Mouse (Mus musculus) right cerebral cortex, adult 2 months (tissue): Measurements from ENCODE around the gene Fbxw8.

Experiments used
- DNase-seq, 2 experiments: peaks; one replicate each; pipeline ENCODE4 v3.0.0; 2021 to 2022; ENCODE audit warnings: low spot score in 2 of 2

The Fbxw8 gene

DNA sequence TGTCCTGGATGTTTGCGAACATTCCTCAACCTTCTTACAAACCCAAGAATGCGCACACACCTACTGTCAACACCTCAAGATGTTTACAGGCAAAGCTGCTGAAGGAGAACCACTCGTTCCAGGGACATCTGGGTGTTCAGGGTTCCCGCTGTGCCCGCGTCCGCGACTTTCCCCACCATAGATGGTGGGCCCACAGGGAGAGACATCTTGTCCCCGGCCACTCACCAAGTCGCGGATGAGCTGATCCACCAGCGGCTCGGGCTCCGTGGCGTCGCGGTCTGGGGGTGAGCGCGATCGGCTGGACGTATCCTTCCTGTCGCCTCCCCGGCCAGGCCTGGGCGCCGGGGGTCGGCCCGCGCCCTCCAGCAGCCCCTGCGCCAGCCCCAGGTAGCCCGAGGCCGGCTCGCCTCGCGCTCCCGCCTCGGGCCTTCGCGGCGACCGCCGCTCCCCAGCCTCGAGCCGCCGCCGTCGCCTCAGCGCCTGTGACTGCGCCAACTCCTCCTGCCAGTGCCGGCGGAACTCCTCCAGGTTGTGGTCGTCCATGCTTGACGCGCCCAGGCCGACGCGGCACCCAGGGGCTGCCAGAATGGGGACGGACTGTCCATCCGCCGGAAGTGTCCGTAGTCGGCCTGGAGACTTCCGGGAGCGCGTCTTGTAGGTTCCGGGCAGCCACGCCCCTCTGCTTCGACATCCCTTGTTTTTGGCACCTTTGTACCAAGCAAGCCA, at the start of gene Fbxw8:
Gene Fbxw8 (minus strand): TSS at position 626 of the 726 bp plus-strand sequence.
- DNase-seq, result peak; percentile 85 to 88

DNA sequence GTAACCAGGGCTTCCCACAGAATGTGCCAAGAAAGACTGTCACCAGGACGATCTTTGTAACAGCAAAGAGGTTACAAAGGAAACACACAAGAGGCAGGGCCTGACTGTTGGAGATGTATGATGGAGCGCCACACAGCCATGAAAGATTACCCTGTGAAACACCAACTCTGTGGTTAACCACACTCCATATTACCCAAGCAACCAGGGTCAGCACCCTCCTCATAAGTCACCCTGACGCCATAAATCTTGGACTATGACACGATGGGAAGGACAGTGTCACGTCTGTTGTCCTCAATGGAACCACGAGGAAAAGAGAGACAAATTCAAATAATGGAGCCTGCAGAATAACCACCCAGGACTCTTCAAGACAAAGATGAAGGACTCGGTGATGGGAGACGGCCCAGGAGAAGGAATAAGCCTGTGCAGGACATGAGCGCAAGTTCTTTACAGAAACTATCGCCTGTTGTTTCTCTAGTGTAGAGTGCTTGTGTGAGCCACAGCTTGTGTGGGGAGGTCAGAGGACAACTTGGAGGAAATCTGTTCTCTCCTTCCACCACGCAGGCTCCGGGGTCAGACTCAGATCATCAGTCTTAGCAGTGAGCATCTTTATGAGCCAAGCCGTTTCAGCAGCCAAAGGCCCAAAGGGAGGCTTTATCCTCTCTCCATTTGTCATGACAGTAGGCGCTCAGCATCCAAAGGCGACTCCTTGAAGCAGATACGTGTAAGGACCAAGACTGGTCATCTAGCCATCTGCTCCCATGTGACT, 49.6 kb upstream of the Fbxw8 start:
- DNase-seq, result no peak

DNA sequence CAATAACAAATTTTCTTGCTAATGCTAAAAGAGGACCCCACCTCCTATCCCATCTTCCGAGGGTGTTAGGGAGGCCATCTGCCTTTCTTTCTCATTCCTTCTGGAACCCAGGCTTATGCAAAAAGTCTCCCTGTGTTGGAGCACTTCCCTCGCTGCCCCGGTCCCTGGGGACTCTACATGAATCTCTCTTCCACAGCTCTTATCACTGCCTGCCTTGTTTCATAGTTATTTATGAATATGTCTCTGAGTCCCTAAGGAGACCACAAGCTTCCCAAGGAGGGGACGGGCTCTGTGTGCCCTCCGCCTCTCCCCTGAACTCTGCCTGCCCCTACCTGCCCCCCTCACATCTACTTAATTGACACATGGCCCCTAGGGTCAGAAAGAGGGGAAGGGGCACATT, 44.4 kb upstream of the Fbxw8 start:
- no peak for DNase-seq

DNA sequence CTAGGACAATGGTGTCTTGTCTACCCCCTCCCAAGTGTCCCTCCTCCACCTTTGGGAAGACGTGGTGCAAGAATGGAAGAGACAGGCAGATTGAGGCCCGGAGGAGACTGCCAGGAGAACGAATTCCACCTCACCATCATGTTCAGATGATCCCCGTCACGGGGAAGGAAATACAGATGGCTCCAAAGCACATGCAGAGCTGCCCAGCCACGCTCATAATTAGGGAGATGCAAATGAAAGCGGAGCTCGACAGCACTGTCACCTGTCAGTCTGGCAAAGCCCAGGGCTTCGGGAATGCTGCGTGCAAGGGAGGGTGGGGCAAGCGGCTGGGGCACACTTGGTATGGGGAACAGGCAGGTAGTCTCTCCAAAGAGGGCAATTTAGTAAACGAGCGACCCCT, 42.2 kb upstream of the Fbxw8 start:
- DNase-seq, result no peak

DNA sequence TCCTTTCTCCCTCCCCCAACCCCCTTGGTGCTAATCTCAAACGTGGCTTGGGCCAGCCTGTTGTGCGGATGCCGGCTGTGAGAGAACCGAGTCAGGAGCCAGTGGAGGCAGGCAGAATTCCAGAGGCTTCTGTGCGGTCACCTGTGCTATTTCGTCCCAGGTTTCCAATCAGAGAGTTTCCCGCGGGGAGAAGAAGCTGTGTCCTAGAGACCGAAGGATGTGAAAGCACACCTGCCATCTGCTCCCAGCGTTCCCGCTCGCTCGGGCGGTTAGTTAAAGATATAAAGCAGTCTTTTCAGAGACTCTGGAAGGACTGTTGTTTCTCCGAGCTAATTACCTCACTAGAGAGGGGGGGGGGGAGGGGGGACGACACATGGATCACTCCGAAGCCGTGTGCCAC, 37.0 kb upstream of the Fbxw8 start:
- DNase-seq, result peak in 1 of 2 experiments; percentile 50

DNA sequence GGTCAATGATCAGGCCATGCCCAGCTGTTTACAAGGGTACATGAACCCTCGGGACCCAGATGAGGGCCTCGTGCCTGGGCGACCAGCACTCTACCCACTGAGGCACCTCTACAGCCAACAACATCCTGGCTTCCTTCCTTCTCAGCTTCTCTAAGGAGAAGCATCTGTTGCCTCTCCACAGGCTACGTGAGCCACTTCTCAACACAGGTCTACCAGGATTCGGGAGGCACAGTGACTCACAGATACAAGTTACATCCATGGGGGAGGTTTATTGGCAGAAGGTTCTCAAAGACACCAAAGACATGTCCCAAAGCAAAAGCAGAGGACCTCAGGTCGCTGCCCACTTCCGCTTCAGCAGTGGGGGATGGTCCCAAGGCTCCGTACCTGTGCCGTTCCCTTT, 35.2 kb upstream of the Fbxw8 start:
- no peak for DNase-seq

DNA sequence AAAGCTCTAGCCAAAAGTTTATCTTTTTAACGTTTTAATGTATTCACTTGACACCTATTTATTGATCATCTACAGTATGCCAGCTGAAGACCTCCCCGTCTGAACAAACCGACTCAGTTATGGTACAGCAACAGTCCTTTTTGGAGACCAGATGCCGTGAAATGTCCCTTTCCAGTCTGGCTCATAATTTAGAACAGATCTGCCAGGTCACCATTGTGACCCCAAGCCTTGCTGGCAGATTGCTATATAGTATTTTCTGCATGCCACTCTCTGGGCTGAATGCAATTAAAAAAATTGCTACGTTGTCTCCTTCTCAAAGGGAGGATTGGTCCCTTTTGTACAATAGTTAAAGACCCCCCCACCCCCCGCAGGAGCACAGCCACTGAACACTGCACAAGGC, 33.1 kb upstream of the Fbxw8 start:
- DNase-seq, result no peak

DNA sequence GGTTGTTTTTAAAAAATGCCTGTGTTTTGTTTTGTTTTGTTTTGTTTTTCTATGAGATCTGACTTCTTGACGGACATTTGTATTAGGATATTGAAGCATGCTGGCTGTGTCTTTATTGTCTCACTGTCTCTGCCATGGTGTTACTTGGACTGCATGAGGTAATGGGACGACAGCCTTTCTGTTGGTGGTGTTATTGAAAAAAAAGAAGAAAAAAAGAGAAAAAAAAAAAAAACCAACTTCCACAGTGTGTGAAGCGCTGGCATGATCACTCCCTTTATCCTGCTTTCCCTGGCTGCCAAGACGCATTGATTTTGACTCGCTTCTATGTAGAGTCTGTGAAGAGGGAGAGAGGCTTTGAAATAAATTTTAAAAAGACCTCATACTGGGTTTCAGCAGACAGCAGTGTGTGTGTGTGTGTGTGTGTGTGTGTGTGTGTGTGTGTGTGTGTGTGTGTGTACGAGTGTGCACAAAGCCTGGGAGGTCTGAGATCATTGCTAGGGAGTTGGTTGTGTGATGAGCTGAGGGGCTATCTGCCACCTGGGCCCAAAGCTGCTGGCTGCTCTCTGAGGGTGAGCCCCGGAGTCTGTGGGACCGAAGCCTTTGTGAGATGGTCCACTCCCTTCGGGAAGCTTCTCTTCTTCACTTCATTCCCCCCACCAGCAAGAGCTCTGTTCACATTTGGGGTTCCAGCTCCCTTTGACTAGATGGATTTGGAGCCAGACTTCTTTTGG, 31.8 kb upstream of the Fbxw8 start:
- DNase-seq, result no peak

DNA sequence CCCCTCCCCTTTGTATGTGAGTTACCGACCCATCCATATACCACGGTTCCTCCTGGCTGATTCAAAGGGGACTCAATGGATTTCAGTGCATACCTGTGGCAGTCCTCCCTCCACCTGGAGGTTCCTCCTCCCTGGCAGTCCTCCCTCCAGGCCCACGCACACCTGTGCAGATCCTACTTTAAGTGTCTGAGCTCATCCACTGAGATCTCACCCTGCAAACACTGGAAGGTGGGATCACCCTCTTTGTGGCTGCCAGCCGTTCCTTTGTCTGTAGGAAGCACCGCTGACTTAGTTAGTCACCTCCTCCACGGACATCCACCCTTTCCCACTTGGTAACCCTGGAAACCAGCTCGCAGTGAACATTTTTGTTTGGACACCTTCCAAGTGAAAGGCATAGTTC, 22.4 kb upstream of the Fbxw8 start:
- DNase-seq, result peak; percentile 42 to 49

DNA sequence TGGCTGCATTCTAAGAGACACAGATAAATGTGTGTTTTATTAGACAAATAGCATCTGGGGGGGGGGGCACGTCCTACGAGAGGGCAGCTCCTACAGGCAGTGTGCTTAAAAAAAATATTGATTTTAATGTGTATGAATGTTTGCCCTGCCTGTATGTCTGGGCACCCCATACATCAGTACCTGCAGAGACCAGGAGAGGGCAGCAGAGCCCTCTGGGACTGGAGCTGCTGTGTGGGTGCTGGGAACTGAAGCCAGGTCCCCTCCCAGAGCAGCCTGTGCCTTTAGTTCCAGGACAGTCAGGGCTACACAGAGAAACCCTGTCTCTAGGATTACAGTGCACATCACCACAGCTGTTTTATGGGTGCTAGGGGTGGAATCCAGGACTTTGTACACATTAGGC, 19.9 kb upstream of the Fbxw8 start:
- DNase-seq, result no peak

DNA sequence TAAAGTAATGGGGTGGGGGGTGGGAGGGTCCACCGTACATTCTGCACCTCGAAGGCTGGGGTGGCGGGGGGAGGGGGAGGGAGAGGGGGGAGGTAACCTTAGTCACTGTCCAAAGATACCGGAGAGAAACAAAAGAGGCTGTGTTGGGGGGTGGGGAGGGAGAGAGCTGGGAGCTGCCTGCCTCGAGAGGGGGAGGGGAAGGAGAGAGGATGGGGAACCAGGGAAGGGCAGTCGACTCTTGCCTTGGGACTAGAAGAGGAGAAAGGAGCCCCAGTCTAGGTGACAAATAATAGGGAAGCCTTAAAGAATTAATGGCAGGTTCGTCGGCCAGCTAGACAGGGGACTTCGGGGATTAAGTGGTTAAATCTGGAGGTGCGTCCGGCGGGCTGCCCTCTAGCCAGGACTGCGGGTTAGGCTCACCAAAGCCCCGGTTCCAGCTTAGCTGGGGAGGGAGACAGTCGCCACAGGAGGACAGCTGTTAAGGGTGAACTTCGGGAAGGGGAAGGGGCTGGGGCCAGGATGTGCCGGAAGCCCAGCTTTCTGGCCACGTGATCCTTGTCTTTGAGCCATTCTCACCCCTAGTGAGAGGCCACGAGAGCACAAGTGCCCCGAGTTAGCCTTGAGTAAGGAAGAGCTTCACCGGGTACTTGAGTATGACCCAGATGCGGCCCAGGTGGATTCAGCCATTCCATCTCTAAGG, 19.2 kb upstream of the Fbxw8 start:
- DNase-seq, result no peak

DNA sequence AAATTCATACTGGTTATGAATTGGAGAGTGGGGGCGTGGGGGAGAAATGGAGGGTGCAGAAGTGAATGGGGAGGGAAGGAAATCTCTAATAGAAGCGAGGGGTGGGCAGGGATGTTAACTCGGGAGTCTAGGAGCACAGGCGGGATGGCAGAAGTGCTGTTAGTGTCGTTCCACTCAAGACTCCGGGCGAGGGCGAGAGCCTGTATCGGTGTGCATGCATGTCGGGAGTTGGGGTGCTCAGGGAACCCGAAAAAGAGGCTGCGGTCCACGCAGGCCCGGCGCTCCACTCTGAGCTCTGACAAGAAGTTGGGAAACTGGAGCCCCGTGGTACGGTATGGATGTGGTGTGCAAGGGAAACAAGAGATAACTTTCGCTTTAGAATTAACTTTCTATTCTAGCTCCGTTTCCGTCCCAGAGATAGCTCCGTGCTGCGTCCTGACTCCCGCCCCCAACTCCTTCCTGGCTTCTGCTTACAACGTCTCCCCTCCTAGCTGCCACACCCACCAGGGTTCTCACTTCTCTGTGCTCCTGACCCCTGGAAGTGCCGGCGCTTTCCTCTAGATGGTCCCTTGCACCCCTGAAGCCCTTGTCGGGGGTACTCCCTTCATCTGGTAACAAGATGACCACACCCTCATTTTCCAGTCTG, 16.9 kb upstream of the Fbxw8 start:
- no peak for DNase-seq

DNA sequence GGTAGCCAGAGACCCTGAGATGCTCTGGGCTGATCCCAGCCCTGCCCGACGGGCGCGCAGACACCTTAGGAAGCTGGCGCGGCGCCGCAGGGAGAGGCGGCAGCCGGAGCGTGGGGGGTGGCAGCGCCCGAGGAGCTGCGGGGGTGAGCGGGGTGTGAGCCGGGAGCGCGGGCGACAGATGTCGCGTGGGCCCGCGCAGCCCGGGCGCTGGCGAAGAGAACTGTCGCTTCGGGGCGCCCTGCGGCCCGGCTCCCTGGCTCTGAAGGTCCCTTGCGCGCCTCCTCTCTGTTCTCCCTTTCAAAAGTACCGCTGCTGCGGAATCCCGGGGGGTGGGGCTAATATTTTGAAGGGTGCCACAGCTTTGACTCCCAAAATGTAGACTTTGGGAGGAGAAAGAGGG, 16.4 kb upstream of the Fbxw8 start:
- peak; percentile 52 to 59 for DNase-seq

DNA sequence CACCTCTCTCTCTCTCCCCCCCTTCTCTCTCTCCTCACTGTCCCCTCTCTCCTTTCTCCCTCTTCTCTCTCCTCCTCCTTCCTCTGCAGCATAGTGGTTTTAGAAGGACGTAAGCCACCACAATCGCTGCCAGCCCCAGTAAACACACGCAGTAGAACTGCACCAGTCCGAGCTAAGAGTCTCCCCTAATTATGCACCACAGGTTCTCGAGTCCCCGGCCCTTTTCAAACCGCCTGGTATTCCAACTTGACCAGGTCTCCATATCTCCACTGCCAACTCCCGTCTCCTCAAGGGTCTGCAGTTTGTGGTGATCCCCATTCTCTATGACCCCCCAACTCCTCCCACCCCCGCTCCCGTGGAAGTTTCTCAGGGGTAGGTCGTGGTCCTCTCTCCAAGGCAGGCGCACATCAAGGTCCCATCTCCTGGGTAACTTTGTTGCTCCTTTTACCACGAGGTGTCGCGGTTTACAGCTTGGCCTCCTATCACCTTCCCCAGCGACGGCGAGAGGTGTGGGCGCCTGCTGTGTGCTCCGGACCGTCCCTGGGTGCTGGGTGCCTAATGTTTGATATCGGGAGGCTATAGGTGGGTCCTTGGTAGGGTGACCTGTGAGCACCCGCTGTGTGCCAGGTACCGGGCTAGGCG, 15.7 kb upstream of the Fbxw8 start:
- DNase-seq, result peak in 1 of 2 experiments; percentile 44

DNA sequence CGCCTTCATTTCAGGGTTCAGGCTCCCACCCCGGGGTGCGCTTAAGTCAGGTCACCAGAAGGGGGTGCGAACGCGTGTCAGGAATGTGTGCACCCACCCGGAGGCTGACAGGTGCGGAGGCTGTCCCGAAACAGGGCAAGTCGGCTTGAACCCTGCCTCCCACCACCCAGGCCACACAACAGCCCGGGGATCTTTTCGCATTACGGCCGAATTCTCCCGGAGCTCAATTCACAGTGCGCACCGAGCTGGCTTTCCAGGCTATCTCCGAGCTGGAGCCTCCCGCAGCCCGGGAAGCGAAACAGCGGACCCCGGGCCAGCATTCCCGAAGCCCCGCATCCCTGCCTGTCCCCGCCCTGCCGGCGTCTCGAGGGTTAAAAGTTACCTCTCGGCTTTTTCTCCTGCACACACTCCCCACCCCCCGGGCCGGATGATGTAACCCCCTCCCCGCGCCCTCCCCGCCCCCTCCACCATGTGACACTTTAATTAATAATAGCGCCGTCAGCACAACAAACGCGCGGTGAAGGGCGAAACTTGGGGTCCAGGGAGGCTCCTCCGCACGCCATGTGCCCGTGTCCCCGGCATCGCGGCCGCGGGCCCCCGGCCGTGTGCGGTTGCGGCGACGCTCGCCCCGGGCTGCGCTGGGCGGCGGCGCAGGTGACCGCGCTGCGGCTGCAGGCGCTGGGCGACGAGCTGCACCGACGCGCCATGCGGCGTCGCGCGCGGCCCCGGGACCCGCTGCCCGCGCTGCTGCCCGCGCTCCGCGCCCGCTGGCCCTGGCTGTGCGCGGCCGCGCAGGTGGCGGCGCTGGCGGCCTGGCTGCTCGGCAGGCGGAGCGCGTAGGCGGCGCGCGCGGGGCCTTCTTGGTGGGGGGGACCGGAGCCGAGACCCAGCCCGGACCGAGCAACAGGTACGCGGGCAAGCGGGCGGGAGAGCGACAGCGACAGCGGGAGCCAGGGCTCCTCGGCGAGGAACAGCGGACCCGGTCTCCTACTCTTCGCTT, 14.3 kb upstream of the Fbxw8 start:
- DNase-seq, result no peak

DNA sequence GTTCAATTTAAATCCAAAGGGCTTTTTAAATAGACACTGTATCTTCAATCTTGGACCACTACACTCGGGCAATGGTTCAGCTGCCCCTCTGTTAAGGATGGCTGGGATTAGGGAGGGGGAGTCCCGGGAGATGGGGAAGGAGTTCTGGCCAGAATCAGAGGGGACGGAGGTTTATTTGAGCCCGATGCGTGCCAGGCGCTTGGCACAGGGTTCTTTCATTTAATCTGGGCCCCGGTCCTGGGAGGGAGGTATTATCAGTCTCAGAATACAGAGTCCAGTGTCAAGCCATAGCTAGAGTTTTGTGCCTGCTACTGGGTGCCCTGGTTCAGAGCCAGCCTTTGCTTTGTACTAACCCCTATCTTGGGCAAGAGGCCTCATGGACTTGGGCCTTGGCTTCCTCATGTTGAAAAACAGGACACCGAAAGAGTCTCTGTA, 12.3 kb upstream of the Fbxw8 start:
- DNase-seq, result no peak

DNA sequence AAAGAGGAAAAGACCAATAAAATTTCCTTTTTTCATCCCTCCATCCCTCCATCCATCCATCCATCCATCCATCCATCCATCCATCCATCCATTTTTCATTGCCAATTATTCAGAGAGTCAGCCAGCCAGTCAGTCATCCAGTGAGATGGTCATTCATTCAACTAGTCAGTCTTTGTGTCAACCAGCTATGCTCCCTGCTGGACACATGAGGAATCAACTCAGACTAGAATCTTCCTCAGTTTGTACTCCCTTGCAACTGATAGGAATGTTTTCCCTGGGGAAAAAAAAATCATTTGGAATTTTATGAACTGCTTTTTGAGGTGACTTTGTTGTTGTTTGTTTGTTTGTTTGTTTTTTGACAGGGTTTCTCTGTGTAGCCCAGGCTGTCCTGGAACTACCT, 10.2 kb upstream of the Fbxw8 start:
- no peak for DNase-seq

DNA sequence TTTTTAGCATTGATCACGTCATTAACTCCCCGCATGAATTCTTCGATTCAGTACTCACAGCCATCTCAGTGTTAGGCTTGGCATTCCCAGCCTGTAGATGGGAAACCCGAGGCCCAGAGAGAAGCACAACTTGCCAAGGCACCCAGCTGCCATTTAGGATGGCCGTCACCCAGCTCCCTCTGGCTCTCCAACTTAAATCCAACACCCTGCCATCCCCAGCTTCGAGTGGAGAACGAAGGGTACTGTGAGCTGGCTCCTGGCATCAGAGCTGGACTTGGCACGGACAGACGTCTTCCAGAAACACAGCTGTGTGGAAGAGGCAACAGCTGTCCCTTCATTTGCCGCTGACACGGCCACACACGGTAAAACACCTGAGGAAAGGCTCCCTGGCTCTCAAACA, 9.3 kb upstream of the Fbxw8 start, which contains the start of gene Hrk:
Gene Hrk (plus strand): TSS at position 68 of the 400 bp plus-strand sequence.
- DNase-seq, result no peak

DNA sequence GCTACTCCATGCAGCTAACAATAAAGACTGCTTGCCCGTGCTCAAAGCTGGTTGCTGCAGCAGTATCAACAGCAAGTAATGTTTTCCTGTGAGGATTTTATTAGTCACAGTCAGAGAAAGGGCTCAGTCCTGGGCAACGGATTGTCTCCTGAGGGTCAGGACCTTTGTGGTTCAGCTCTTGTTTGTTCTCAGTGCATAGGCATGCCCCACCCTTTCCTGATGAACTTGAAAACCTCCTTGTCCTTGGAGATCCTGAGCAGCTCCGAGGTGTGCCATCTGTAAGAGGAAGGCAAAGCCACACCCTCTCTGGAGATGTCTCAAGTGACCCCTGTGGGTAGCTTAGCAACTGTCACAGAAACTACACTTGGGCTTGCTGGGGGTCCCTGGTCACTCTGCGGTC, 5.4 kb upstream of the Fbxw8 start:
- no peak for DNase-seq

DNA sequence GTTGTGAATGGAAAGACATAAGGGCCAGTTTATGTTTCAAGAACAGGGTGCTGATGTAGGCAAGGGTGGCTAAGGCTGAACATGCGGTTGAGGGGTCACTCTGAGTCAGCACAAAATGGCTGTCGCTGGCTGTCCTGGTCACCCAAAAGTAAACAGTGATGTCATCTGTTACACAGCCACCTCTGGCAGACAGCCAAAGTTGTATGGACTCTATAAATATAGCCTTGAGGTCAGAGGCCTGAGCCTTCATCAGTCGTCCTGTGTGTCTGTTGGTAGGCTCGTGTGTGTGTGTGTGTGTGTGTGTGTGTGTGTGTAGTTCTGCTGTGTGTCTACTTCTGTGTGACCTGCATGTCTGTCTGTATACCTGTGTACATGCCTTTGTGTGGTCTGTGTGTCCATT, 1.7 kb upstream of the Fbxw8 start:
- DNase-seq, result no peak
